Mouse (Mus musculus): ENCODE measurements at regions not wholly inside any gene's neighbourhood (a gene's known extent, or its start where the extent isn't known, plus 50 kb on each side); places are given as distances from the start of the nearest gene placed in this dataset.

DNA sequence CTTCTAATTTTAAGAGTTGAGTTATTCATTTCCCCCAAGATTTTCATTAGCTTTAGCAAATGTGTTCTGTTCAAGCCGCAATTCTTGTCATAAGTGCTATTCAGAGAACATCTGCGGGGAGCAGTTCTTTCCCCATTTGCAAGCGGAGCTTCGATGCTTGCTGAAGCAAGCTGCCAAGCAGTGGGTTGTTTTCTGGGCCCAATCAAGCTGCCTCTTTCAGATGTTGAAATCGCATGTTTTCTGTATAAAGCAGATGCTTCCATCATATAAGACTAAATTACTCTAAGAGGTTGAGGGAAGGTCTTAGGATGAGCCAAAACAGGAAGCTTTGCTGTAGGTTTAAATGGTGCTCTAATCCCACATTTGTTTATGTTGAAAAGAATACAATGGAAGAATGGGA lies 547.4 kb downstream of the Abca13 start:
- H3K9me3 ChIP-seq (ENCODE audit: control insufficient read depth, low read length): no peaks in the 10 kb centered on the region
- H3K27ac ChIP-seq (ENCODE audit: low read length): no peak overlapping the region
- H3K27me3 ChIP-seq (replicated peaks; ENCODE audit: control insufficient read depth, insufficient read depth, low read length): no peaks in the 10 kb centered on the region
- no peak overlapping the region for H3K4me2 ChIP-seq (ENCODE audit: low read length)
- WGBS: 72% methylated on average over 5 of the region's 5 CpGs
- H3K36me3 ChIP-seq (ENCODE audit: control insufficient read depth, insufficient read depth): no peaks in the 10 kb centered on the region
- no peaks in the 10 kb centered on the region for H3K4me1 ChIP-seq (replicated peaks; ENCODE audit: control insufficient read depth, insufficient read depth, low read length)
- peak; percentile 67 for ATAC-seq
- no peak overlapping the region for H3K4me3 ChIP-seq (replicated peaks; ENCODE audit: low read length)
- H3K9ac ChIP-seq (replicated peaks; ENCODE audit: low read depth, low read length): no peak overlapping the region

DNA sequence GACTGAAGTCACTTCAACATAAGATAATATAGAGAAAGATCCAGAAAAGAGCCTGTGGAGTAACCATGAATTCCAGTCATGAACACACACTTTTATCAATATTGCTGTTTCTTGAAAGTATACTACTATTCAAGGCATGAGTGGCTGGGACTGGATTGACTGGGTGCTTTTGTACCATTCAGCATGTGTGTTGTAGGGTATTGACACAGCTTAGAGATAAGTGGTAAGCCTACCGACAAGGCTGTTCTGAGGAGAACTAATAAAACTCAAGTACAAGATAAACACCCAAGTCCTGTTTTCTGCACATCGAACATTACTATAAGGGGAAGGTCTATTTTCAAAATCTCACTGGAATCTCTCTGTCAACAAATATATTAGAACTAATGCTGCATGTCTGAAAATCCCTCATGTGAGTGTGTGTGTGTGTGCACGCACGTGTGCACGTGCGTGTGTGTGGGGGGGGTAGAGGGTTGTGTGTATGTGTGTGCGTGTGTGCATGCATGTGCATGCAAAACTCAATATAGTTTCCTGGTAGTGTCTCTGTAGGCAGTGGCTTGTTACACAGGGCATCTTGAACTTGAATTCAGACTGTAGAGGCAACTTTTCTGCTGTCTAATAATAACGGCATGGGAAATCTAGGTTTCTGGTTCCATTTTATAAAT lies 588.6 kb downstream of the Abca13 start:
- WGBS: 91% methylated on average over 8 of the region's 8 CpGs
- Histone ChIP-seq H3K4me1 (replicated peaks; ENCODE audit: control insufficient read depth, insufficient read depth, low read length) (no peaks in the 10 kb centered on the region), H3K4me3 (replicated peaks; ENCODE audit: low read length) (no peak overlapping the region), H3K27ac (ENCODE audit: low read length) (no peak overlapping the region), H3K9me3 (ENCODE audit: control insufficient read depth, low read length) (no peaks in the 10 kb centered on the region), H3K27me3 (replicated peaks; ENCODE audit: control insufficient read depth, insufficient read depth, low read length) (no peaks in the 10 kb centered on the region), H3K36me3 (ENCODE audit: control insufficient read depth, insufficient read depth) (no peaks in the 10 kb centered on the region), H3K4me2 (ENCODE audit: low read length) (no peak overlapping the region), H3K9ac (replicated peaks; ENCODE audit: low read depth, low read length) (no peak overlapping the region)
- no peak for ATAC-seq

DNA sequence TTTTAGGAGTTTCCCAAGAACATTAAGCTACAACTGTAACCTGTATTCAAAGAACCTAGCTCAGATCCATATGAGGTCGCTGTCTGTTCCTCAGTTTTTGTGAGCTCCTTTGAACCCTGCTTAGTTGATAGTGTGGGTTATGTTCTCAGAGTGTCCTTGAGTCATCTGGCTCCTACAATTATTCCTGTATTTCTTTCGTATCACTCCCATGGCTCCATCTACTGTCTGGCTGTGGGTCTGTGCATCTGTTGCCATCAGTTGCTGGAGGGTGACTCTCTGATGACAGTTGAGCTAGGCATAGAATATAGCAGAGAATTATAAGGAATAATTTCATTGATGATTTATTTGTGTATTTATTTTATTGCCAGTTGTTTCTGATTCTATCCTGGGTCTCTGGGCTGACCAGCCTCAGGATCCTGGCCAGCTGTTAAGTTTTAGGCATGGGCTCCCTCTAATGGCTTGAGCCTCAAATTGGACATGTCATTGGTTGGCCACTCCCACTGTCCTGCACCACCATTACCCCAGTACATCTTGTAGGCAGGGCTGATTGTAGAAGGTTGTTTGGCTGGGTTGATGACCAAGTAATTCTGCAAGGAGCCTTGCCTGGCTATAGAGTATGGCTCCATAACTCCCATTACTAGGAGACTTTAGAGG lies 601.6 kb downstream of the Abca13 start:
- 72% methylated on average over 2 of the region's 2 CpGs for WGBS
- no peak overlapping the region for H3K4me2 ChIP-seq (ENCODE audit: low read length)
- H3K27me3 ChIP-seq (replicated peaks; ENCODE audit: control insufficient read depth, insufficient read depth, low read length): no peaks in the 10 kb centered on the region
- ATAC-seq: no peak
- no peak overlapping the region for H3K4me3 ChIP-seq (replicated peaks; ENCODE audit: low read length)
- no peak overlapping the region for H3K9ac ChIP-seq (replicated peaks; ENCODE audit: low read depth, low read length)
- H3K9me3 ChIP-seq (ENCODE audit: control insufficient read depth, low read length): no peaks in the 10 kb centered on the region
- H3K27ac ChIP-seq (ENCODE audit: low read length): no peak overlapping the region
- no peaks in the 10 kb centered on the region for H3K36me3 ChIP-seq (ENCODE audit: control insufficient read depth, insufficient read depth)
- no peaks in the 10 kb centered on the region for H3K4me1 ChIP-seq (replicated peaks; ENCODE audit: control insufficient read depth, insufficient read depth, low read length)

DNA sequence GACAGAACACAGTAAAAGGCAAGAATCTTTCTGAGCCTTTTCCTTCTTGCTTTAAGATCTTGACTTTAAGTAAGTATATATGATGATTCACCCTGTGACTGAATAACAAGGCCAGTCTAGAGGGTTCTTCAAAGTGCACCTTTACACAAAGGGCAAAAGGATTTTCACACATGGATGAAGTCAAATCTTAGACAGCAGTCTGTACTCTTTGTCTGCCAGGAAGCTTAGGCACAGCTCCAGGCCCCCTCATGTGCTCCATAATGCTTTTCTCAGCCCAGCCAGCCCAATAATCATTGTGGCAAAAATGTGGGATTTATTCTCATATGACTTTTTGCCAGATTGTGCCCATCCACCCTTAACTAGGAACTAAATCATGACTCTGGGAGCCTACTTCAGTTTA lies 647.9 kb downstream of the Abca13 start:
- no peak for ATAC-seq
- no peaks in the 10 kb centered on the region for H3K9me3 ChIP-seq (ENCODE audit: control insufficient read depth, low read length)
- no peaks in the 10 kb centered on the region for H3K36me3 ChIP-seq (ENCODE audit: control insufficient read depth, insufficient read depth)

DNA sequence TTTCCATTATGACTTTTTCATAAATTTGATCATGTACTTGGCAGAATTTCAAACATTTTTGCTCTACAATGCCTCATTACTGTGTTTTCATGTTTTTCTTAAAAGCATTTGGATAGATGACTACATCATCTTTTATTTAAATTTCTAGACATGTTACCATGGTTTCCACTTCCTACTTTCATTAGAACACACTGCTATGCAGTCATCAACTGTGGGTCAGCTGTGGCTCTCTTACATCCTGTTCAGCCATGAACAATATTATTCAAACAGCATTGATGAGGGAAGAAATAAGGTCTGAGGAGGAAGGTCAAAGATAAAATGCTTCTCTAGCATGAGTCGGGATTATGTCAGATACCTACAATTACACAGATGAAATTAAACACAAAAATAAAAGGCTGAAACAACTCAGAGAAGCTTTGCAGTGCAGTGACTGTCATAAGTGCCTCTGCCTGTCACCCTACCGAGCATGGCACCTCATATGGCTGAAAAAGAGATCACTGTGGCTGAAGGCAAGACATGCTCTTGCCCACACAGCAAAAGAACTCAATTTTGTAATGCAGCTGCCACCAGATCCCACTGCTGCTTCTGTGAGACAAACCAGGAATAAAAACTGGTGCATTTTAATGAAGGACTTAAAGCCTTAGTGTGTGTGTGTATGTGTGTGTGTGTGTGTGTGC lies 676.9 kb downstream of the Abca13 start:
- no peaks in the 10 kb centered on the region for H3K27me3 ChIP-seq (replicated peaks; ENCODE audit: control insufficient read depth, insufficient read depth, low read length)
- H3K36me3 ChIP-seq (ENCODE audit: control insufficient read depth, insufficient read depth): no peaks in the 10 kb centered on the region
- H3K9ac ChIP-seq (replicated peaks; ENCODE audit: low read depth, low read length): no peak overlapping the region
- H3K9me3 ChIP-seq (ENCODE audit: control insufficient read depth, low read length): no peaks in the 10 kb centered on the region
- no peak overlapping the region for H3K4me2 ChIP-seq (ENCODE audit: low read length)
- WGBS: 76% methylated on average over 2 of the region's 2 CpGs
- H3K27ac ChIP-seq (ENCODE audit: low read length): no peak overlapping the region
- no peaks in the 10 kb centered on the region for H3K4me1 ChIP-seq (replicated peaks; ENCODE audit: control insufficient read depth, insufficient read depth, low read length)
- no peak overlapping the region for H3K4me3 ChIP-seq (replicated peaks; ENCODE audit: low read length)
- ATAC-seq: peak; percentile 61; the same call in 1 of the 2 replicates

More for the DNA sequence above, 647.9 kb downstream of the Abca13 start:
- Histone ChIP-seq H3K4me2 (ENCODE audit: low read length) (no peak overlapping the region), H3K4me3 (replicated peaks; ENCODE audit: low read length) (no peak overlapping the region), H3K27ac (ENCODE audit: low read length) (no peak overlapping the region), H3K9ac (replicated peaks; ENCODE audit: low read depth, low read length) (no peak overlapping the region), H3K4me1 (replicated peaks; ENCODE audit: control insufficient read depth, insufficient read depth, low read length) (0 out of 2 replicates have a peak, but pooled peaks cover 2% of the 10 kb centered on the region), H3K27me3 (replicated peaks; ENCODE audit: control insufficient read depth, insufficient read depth, low read length) (no peaks in the 10 kb centered on the region)

Measured in forebrain, embryonic 16.5 days (tissue).